Mouse (Mus musculus) G1E-ER4 (cell line): ENCODE results near the gene Gm49721. TPM values are rescaled to one million over a fixed set of nuclear protein-coding genes. Genes with fewer than 3 reads are reported as not detected.
"Not testable (repeated sequence)": the region's sequence is repeated elsewhere in the genome, so short reads cannot be mapped to it uniquely, and the experiment has no call there.

Experiments
- GATA1 ChIP-seq: IDR thresholded peaks from one replicate; pipeline ENCODE4 v1.8.0; 2012; ENCODE audit warnings: low read length, inconsistent platforms
- polyA plus RNA-seq: library from polyadenylated mRNA; stranded (reverse); fragments of >175 nt; gene quantifications from 2 replicates; pipeline ENCODE4 v1.2.3, GENCODE M21; 2012

Gm49721 gene
- 0.03 TPM in 1 of 2 replicates, not detected in the other for polyA plus RNA-seq

DNA sequence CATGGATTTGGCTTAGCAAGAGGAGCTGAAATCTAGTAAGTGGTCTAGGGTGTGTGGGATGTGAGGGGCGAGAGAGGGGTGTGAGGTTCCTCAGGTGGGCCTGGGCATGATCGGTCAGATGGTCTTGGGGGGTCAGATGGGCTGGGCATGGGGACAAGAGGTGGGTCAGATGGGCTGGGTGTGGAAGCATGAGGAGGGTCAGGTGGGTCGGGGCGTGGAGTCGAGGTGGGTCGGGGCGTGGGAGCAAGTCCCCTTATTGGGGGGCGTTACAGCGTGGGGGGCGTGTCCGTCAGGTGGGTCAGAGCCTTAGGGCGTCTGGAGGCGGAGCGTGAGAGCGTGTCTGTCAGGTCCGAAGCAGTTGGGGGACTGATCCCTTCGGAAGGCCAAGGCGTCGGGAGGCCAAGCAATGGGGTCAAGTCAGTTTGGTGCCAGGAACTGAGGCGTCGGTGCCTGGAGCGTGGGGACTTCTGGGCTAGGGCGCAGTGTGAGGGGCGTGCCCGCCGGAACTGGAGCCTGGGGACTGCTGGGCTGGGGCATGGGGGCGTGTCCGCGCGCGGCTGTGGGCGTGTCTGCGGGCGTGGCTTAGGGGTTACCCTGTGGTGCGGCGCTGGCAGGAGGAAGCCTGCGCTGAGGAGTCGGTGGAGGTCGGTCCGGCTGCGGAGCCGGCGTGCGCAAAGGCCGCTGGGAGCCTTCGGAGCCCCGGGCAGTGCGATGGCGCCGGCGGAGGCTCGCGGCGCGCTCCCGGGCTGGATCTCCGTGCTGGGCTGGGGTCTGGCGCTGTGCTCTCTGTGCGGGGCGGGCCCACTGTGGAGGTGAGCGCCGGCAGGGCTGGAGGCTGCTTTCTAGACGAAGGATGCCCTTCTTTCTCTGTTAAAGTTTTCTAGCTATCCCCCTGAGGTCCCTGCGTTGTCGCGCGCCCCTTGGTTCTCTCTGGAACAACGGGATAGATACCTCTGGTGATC lies at the start of gene Gm49721:
Gm49721 (plus strand) TSS at position 618 of the 962 bp plus-strand sequence.
- not testable (repeated sequence) for TF ChIP-seq GATA1

DNA sequence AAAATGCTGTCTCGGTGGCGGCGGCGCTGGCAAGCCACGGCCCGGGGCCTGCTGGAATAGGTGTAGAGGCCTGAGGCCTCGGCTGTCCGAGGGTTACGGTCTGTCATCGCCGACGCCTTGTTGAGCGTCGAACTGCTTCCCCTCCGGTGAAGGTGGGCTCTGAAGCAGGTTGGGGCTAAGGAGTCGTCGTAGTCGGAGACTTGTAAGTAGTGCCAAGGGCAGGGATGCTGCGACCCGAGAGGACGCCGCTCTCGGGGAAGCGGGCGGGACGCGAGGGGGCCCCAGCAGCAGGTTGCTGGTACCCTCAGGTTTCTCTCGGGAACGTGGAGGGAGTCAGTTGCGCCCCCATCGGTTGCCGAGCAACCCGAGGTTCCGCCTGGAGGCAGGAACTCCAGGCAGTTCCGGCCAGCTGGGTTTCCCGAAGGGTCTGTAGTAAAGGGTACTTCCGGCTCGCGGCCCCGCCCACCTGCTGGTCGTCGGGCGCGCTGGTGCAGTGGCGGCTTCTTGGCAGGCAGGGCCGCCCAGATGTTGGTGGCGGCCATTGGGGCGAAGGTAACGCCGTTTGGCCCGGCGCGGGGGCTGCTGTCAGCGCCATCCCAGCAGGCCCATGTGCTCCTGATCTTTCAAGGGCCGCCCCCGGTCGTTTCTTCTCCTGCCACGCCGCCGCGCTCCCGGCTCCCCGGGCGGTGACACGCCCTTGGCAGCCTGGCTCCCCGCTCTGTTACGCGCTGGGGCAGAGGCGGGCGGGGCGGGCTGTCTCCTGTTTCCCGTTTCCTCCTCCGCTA lies 30.5 kb upstream of the Gm49721 start, which contains the start of gene Rsph3b:
Rsph3b (minus strand) TSS at position 699 of the 785 bp plus-strand sequence.
- not testable (repeated sequence) for TF ChIP-seq GATA1

DNA sequence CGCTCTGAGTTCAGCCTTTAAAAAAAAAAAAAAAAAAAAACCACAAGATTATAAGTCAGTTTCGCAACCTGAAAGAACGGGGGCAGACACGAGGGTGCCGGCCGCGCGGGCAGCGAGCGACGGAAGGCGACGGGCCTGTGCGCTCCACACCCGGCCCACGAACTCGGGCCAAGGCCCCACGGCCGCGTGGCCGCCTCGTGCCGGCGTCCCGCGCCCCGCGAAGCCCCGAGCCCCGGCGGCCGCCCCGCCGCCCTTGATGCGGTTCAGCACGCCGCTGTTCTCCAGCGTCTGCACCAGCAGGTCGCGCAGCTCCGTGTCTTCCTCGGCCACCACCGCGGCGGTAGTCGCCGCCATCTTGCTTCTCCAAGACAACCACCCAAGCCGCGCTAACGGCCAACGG lies 17.9 kb upstream of the Gm49721 start, which contains the start of gene Tagap1:
Tagap1 (minus strand) TSS at position 381 of the 400 bp plus-strand sequence.
- not testable (repeated sequence) for TF ChIP-seq GATA1

DNA sequence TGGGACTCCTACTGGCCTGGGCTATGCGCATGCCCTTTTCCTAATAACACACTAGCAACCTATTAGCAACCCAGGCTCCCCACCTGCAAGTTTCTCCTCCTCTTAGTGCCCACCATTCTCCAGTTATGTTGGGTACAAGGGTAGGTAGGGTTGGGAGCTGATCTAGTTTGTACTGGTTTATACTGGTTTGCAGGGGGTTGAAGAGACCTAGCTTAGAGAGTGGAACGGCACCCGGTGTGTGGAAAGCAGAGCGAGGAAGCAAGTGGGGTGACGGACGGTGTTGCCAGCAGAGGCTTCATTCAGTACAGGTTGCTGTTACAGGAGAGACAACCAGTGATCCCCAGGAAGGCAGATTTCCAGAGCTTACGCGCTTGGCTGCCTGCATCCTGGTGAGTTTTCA lies 8.4 kb upstream of the Gm49721 start, which contains the start of gene Rnaset2b:
Rnaset2b (plus strand) TSS at position 301 of the 400 bp plus-strand sequence.
- TF ChIP-seq GATA1 = not testable (repeated sequence)

DNA sequence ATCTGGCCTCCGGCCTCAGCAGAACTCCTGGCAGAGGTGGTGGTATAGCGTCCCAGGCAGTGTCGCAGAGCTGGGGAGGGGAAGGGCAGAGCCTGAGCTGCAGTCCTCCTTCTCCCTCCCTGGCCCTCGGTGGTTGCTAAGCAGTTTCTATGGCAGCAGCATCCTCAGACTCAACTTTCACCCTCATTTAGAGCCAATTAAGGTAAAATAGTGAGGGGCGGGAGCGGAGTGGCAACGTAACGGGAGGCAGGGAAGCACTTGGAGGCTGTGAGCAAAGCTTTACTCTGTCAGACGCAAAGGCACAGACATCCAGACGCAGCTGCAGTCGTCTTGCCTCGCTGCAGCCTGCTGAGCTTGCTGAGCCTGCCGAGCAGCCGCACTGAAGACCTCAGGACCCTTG lies 46.6 kb downstream of the Gm49721 start, which contains the start of gene Gm1604a:
Gm1604a (plus strand) TSS at position 312 of the 400 bp plus-strand sequence.
- not testable (repeated sequence) for TF ChIP-seq GATA1

Other genes starting within 250 kb of the Gm49721 start
- gene Ezr, start 196.1 kb upstream of the Gm49721 start, polyA plus RNA-seq = 304 and 336 TPM in 2 replicates
- 27.2 and 29.1 TPM in 2 replicates for gene Rsph3b, start 30.2 kb upstream of the Gm49721 start, polyA plus RNA-seq
- gene Tagap1, start 17.7 kb upstream of the Gm49721 start, polyA plus RNA-seq = 4.1 and 4.6 TPM in 2 replicates
- 2.4 and 94.2 TPM in 2 replicates for gene Rnaset2b, start 8.3 kb upstream of the Gm49721 start, polyA plus RNA-seq
- not detected in 2 replicates for gene Gm1604a, start 46.7 kb downstream of the Gm49721 start, polyA plus RNA-seq
- gene Rps6ka2, start 191.2 kb downstream of the Gm49721 start, polyA plus RNA-seq = 0.02 TPM in 1 of 2 replicates, not detected in the other